Mouse (Mus musculus) left cerebral cortex, adult 2 months (tissue): ENCODE measurements around the gene Klhdc8a. TPM values are rescaled to one million over a fixed set of nuclear protein-coding genes. Genes with fewer than 3 reads are reported as not detected.

Experiments
- DNase-seq, 2 experiments: peaks; one replicate each; pipeline ENCODE4 v3.0.0; 2021 to 2022; ENCODE audit warnings: low spot score in 2 of 2, mixed read lengths in 1 of 2; ENCODE audit errors: extremely low spot score in 1 of 2
- H3K27ac ChIP-seq: fragments of 200-600 bp; 2 replicates; pipeline ENCODE4 v1.8.1; 2022
- H3K4me3 ChIP-seq: fragments of 200-600 bp; 2 replicates; pipeline ENCODE4 v1.8.1; 2022
- CTCF ChIP-seq: fragments of 200-600 bp; IDR thresholded peaks from 2 replicates; pipeline ENCODE4 v1.8.1; 2022; ENCODE audit warnings: antibody characterized with exemption, mild to moderate bottlenecking, moderate library complexity
- intact Hi-C: fragments of 180-260 bp; cut with DNase I; formaldehyde crosslinking; loops from one replicate; pipeline ENCODE4 v1.15.1; 2025
- total RNA-seq, 2 experiments: library from RNA; stranded (reverse); gene quantifications; 2 replicates each; pipeline ENCODE4 v1.2.3; 2021

Klhdc8a gene
- total RNA-seq, 2 experiments from 2014 or later, result 12.2 to 13.2 TPM

DNA sequence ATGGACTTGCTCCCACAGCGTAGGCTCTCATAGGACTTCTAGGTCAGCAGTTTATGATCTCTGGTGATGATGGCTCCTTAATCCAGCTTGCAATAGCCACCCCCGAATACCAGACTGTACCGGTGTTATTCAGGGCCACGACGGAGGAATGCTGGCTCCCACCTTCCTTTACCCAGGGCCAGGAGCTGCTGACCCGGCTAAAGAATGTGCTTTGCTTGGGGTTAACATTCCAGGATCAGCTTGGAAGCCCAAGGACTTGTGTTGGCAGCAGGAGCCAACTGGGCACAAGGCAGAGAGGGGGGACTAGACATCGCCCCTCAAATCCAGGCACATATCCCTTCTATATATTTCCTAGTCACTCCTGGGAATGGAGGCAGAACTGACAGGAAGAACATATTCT lies 12.3 kb downstream of the Klhdc8a start:
- H3K27ac ChIP-seq, result no peak overlapping the region
- TF ChIP-seq CTCF, result no peak
- H3K4me3 ChIP-seq, result no peak overlapping the region
- no peak for DNase-seq
- intact Hi-C loops, result no loop called here

DNA sequence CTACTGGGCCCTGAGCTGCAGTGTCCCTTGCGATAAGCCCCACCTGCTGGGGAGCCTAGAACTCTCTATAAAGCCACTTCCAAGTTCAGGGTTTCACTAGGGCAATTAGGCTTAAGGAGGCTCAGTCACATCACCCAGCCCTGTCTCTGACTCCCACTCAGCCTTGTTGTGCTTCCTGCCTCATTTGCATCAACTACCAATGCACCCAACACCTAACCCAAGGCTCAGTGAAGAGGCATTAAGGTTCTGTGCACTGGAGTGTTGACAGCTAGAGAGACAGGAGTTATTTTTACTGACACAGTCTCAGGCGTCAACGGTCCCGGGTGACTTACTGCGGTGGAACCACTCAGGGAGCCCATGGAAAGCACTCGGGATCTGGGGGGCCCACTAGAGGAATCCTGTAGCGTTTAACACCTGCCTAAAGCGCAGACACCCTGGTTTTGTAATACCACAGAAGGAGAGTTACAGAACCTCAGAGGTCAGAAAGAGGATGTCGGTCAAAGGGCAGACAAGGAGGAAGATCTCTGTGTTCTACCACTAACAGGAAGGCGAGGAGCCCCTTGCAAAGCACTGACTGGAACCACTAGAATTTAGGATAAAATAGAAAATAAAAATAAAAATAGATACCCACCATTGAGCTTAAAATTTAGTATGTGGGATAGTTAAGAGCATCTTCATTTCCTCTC lies 12.9 kb downstream of the Klhdc8a start:
- intact Hi-C loops, result no loop called here
- DNase-seq, result no peak
- H3K4me3 ChIP-seq, result no peak overlapping the region
- TF ChIP-seq CTCF, result no peak
- no peak overlapping the region for H3K27ac ChIP-seq

DNA sequence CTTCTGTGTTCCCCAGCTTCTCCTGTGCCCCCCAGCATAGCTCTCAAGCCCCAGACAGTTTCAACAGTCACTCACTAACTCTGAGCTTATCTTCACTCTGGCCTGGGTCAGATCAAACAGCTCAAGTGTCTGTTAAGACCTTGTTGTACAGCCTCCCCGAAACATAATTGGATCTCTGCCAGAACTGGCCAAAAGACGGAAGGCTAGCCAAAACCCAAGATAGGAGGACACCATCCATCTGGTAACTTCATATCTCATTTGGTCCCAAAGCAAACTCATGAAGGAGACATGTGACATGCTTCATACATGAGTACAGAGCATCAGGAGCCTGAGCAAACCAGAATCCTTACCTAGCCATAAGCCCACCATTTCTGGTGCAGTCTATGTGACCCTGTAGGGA lies 13.6 kb downstream of the Klhdc8a start:
- Histone ChIP-seq H3K27ac (no peak overlapping the region), H3K4me3 (no peak overlapping the region)
- intact Hi-C loops, result loop anchor here (1.0 kb wide), 1 partner anchor 43 kb away; no protein-coding TSS in a partner anchor
- TF ChIP-seq CTCF, result no peak
- no peak for DNase-seq

DNA sequence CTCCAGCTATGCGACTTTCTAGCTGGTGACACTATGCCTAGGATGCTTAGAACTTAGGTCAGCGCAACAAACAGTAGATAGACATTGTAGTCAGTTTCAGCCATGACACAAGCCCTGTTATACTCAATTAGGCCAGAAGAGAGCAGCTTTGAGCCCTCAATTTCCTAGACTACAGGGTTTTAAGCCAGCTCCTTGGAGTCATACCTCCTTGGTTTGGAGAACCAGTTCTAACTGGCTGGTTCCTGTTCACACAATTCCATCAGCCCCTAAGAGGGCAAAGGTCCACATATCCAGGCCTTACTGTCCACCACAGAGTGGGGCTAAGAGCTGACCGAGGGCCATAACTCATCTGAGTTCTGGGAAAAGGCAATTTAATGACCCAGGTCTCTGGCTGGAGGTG lies 14.3 kb downstream of the Klhdc8a start:
- intact Hi-C loops, result loop anchor here (1.0 kb wide), 1 partner anchor 43 kb away; no protein-coding TSS in a partner anchor
- Histone ChIP-seq H3K4me3 (no peak overlapping the region), H3K27ac (no peak overlapping the region)
- peak; percentile 49 to 52 for DNase-seq
- peak; percentile 76 for TF ChIP-seq CTCF

DNA sequence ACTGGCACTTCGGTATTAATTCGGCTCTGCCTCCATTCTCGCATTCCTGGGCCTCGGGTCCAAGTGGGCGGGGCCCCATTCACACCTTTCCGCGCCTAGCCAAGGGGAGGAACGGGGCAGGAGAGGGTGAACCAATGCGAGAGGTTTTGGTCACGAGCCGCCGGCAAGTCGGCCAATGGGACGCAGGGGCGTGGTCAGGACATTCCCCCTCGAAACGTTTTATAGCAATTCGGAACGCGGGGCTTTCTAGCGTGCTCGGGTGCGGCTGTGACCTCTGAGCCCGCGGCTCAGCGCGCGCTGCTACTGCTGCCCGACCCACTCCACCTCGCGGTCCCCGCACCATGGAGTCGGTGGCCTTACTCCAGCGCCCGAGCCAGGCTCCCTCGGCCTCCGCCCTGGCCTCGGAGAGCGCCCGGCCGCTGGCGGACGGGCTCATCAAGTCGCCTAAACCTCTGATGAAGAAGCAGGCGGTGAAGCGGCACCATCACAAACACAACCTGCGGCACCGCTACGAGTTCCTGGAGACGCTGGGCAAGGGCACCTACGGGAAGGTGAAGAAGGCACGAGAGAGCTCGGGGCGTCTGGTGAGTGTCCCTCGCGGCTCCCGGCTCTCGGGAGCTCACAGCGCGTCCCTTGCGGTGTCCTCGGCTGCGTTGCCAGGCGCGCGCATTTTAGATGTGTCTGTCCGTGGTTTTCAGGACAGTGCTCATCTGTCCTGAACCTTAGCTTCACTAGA lies 17.6 kb downstream of the Klhdc8a start, which contains the start of gene Nuak2:
Nuak2 (plus strand) TSS at position 238 of the 736 bp plus-strand sequence.
- TF ChIP-seq CTCF, result no peak
- DNase-seq, result peak; percentile 76 to 77
- Histone ChIP-seq H3K27ac (no peak within 1 kb of the TSS), H3K4me3 (peak within 1 kb of the TSS; percentile 74)
- intact Hi-C loops, result loop anchor here (1.0 kb wide), 1 partner anchor 39 kb away; no protein-coding TSS in a partner anchor

DNA sequence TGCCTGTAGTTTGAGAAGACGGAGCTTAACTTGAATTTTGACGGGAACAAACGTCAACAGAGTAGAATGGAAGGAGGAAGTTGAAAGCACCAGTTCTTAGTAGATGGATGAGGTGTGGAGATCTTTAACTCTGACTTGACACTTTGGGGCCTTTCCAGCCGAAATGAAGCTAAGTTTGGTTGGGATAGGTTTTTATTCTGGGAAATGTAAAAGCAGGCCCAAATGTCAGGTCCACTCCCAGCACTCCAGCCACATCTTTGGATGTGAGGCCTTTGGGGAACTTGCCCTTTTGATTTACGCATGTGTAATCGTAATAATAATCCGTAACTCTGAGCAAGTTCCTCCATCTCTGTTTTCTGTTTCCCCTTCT lies 18.2 kb downstream of the Klhdc8a start:
- H3K27ac ChIP-seq, result no peak overlapping the region
- no peak for TF ChIP-seq CTCF
- intact Hi-C loops, result loop anchor here (1.0 kb wide), 1 partner anchor 39 kb away; no protein-coding TSS in a partner anchor
- DNase-seq, result no peak
- H3K4me3 ChIP-seq, result peak overlapping the region; percentile 74

DNA sequence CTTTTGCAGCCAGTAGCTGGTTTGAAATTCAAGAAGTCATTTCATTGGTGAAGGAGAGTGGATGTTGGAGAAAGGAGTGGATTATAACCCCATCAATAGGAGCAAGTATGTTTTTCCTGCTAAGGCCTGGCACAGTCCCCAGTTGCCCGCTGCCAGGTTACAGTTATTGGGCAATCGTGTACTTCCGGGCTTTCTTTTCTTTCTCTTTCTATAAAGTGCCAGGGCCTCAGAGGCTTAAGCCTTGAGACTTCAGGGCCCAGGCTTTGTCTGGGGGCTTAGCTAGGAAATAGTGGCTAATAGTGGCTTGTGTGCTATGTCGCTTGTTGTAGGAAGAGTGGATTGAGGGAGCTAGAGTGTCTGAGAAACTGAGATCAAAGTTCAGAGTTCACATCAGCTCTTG lies 19.0 kb downstream of the Klhdc8a start:
- Histone ChIP-seq H3K4me3 (no peak overlapping the region), H3K27ac (no peak overlapping the region)
- no peak for DNase-seq
- no peak for TF ChIP-seq CTCF
- intact Hi-C loops, result no loop called here

DNA sequence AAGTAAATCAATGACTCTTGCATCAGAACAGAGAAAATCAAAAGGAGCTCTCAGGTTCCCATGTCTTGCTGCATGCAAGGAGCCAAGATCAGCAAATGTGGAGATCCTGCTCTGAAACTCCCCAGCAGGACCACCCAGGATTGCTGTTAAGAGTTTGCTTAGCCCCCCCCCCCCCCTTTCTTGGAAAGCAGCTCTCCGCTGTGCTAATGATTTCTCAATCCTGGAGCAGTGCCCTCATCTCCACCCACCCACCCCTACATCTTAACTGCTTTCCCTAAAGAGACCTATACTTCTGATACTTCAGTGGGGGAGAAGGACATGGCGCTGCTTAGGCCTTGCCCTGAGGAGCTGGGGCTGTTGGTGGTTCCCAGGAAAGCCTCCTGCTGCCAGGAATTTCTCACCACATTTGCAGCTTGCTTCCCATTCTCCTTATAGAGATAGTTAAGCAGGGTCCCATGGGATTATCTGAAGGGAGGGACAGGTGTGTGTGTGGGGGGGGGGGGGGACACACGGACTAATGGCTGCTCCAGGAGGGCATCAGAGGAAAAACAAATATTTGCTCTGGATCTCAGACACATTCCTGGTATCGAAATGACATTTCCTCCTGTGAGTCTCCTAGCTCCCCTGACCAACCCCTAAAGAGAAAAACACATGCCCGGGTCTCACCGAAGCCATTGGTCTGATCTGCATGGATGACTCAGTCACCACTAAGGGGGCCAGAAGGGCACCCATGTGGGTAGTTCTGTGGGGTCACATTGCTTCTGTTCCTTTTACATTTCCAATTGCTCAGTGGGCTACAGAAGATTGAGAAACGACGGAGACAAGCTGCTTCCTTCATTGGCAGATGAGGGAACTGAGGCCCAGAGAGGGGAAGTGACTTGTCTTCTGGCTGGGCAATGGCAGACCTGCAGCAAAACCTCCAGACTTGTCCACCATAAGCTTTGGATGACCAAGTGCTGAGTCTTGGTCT lies 19.8 kb downstream of the Klhdc8a start:
- TF ChIP-seq CTCF, result no peak
- DNase-seq, result no peak
- H3K4me3 ChIP-seq, result no peak overlapping the region
- intact Hi-C loops, result no loop called here
- H3K27ac ChIP-seq, result no peak overlapping the region

DNA sequence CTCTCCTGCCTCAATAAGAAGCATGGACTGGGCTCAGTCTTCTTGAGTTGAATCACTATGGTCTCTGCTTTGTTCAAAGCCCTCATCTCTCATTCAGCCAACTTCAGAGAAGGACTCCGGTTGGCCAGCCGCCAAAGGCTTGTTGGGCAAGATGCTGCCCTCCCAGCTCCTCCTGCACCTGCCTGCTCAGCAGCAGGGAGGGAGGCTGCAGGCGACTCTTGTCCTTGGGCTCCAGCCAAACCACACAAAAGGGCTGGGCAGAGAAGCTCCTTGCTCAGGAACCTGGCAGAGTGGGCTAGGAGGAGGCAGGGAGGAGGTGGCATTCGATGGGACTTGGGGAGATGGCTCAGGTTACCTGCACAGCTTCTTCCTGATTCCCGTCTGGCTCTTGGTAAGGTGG lies 20.8 kb downstream of the Klhdc8a start:
- intact Hi-C loops, result no loop called here
- TF ChIP-seq CTCF, result no peak
- Histone ChIP-seq H3K27ac (no peak overlapping the region), H3K4me3 (no peak overlapping the region)
- no peak for DNase-seq

DNA sequence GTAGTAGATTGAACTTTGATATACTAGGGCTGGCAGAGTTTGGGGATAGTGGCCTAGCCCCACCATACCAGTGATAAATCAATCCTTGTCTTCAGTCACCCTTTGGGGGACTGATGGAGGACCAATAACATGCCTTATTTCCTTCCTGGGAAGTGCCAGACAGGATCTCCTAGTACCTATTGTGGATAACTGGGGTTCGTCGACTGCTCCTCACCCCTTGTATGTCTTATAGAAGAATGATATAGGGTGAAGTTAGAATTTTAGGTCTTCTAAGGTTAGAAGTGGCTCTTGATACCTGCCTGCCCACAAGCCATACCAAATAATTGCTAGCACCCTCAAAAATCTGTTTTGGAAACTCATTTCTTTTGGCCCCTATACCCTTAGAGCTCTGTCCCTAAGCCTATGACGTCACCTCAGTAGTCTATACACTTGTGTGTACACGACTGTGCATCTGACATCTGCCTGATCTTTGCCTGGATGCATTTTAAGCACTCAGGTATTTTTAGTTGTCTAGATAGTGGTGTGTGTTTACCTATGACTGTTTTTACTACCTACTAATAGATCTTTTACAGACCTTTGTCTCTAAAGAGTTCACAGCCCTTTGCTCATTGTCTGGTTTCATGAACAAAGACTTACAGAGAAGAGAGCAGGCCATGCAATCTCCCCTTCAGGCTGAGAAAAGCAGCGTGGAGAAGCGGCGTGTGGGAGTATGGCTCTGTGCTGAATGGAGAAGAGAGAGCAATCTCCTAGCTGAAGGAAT lies 23.6 kb downstream of the Klhdc8a start:
- no peak for DNase-seq
- intact Hi-C loops, result no loop called here
- Histone ChIP-seq H3K27ac (no peak overlapping the region), H3K4me3 (no peak overlapping the region)
- no peak for TF ChIP-seq CTCF
